Mouse (Mus musculus) liver, embryonic 14.5 days (tissue): ENCODE data around the gene Nptx1.

Experiments used
- CTCF ChIP-seq: IDR thresholded peaks from 2 replicates; pipeline ENCODE4 v1.5.1; 2016; ENCODE audit warnings: antibody characterized with exemption, low read depth, control low read depth
- EP300 ChIP-seq: IDR thresholded peaks from 2 replicates; pipeline ENCODE4 v1.6.1; 2016; ENCODE audit warnings: antibody characterized with exemption, low read depth

GRCm38 (mm10) chr11:119549371-119549811 is 1.8 kb upstream of the Nptx1 start:
- TF ChIP-seq CTCF (no peak), EP300 (no peak)
